Mouse (Mus musculus): ENCODE measurements around the gene B830017H08Rik.
A peak's percentile ranks its signal among the peaks of the same experiment; 100 is the strongest.

DNA sequence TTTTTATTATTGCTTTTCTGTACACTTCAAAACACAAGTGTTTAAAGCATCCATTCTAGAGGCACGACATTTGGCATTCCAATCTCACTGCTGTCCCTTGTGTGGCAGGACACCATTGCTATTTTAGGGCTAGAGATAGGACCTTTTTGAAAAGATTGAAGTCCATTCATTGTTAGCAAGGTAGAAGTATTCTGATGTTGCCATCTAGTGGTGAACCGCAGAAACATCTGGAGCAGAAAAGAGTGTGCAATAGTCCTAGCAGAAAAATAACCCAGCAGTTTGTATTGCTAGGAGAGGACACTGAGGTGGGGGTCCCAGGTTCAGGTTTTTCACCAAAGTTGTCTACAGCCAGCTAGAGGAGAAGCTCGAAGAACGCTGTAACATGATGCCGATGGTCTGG is 20.8 kb upstream of the B830017H08Rik start:
- peak; percentile 92 for TF ChIP-seq CTCF (IDR thresholded peaks at IDR 0.05; ENCODE audit: low read depth)
- TF ChIP-seq EP300 (optimal IDR thresholded peaks at IDR 0.05): no peak

Data from stomach, postnatal 0 days (tissue).